Mouse (Mus musculus) brown adipose tissue, adult 24 weeks (tissue): ENCODE data around the gene Olfr279. TPM values are rescaled to one million over a fixed set of nuclear protein-coding genes. Genes with fewer than 3 reads are reported as not detected.

ENCODE experiments used
- H3K27ac ChIP-seq: fragments of 200-500 bp; replicated peaks from 2 replicates; pipeline ENCODE4 v1.5.1; 2012; ENCODE audit warnings: low read depth, mild to moderate bottlenecking, low read length
- H3K4me1 ChIP-seq: fragments of 200-500 bp; 2 replicates; pipeline ENCODE4 v1.6.1; 2012; ENCODE audit warnings: low read length, mixed read lengths; ENCODE audit not compliant: control insufficient read depth, insufficient read depth, insufficient read length
- H3K4me3 ChIP-seq: fragments of 200-500 bp; 2 replicates; pipeline ENCODE4 v1.5.1; 2012; ENCODE audit warnings: low read depth, mild to moderate bottlenecking, low read length, moderate library complexity; ENCODE audit not compliant: insufficient read depth
- polyA plus RNA-seq: library from polyadenylated mRNA; stranded (reverse); fragments of >200 nt; gene quantifications from 2 replicates; pipeline ENCODE4 v1.2.4, GENCODE M21; 2012; ENCODE audit not compliant: missing spikeins, insufficient read depth, insufficient read length

The Olfr279 gene
- not detected in 2 replicates for polyA plus RNA-seq

GRCm38 (mm10) chr15:98492102-98492501, at the start of gene Olfr279:
Olfr279 (plus strand) TSS chr15:98492402.
- Histone ChIP-seq H3K4me3 (no peak within 1 kb of the TSS), H3K27ac (no peak within 1 kb of the TSS), H3K4me1 (peaks cover 4% of the 10 kb centered on the region; the same call in 1 of the 2 replicates)

- no peak overlapping the region for H3K4me3 ChIP-seq
- H3K4me1 ChIP-seq, result peaks cover 2% of the 10 kb centered on the region; the same call in 1 of the 2 replicates
- no peak overlapping the region for H3K27ac ChIP-seq
Observed at GRCm38 (mm10) chr15:98444561-98444960, 47.6 kb upstream of the Olfr279 start.

- Histone ChIP-seq H3K27ac (no peak overlapping the region), H3K4me1 (peaks cover 2% of the 10 kb centered on the region; the same call in 1 of the 2 replicates), H3K4me3 (0 out of 2 replicates have a peak overlapping the region, but pooled peaks have one; percentile 7)
Observed at GRCm38 (mm10) chr15:98448521-98448920, 43.7 kb upstream of the Olfr279 start.

- no peak within 1 kb of the TSS for H3K4me3 ChIP-seq
- no peak within 1 kb of the TSS for H3K27ac ChIP-seq
- 0 out of 2 replicates have a peak, but pooled peaks cover 2% of the 10 kb centered on the region for H3K4me1 ChIP-seq
Observed at GRCm38 (mm10) chr15:98452288-98452687, 39.9 kb upstream of the Olfr279 start, which contains the start of gene Olfr281. Olfr281 (plus strand) TSS chr15:98452588.

GRCm38 (mm10) chr15:98469596-98469995, 22.6 kb upstream of the Olfr279 start, which contains the start of gene OR5BS1P:
OR5BS1P (plus strand) TSS chr15:98469896.
- Histone ChIP-seq H3K4me3 (no peak within 1 kb of the TSS), H3K4me1 (no peaks in the 10 kb centered on the region), H3K27ac (no peak within 1 kb of the TSS)

- no peak overlapping the region for H3K27ac ChIP-seq
- no peak overlapping the region for H3K4me3 ChIP-seq
- no peaks in the 10 kb centered on the region for H3K4me1 ChIP-seq
Observed at GRCm38 (mm10) chr15:98471539-98471938, 20.7 kb upstream of the Olfr279 start.

GRCm38 (mm10) chr15:98474958-98475357, 17.2 kb upstream of the Olfr279 start:
- Histone ChIP-seq H3K27ac (no peak overlapping the region), H3K4me3 (no peak overlapping the region), H3K4me1 (no peaks in the 10 kb centered on the region)

DNA sequence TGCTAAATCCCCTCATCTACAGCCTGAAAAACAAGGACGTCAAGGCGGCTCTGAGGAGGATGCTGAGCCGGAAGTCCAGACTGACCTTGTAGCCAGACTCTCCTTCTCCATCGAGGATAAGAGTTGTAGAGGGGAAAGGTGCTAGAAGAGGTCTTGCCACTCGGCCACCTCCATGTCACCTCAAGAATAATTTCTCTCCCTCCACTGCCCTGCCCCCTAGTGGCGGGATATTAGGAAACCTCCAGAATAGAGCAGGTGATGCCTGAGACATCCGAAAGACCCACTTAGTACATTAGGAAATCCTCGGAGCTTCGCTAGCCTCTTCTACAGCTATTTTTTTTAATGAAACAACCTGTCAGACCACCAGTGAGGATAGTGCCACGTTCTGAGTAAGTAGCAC, 16.8 kb upstream of the Olfr279 start:
- Histone ChIP-seq H3K27ac (no peak overlapping the region), H3K4me3 (no peak overlapping the region), H3K4me1 (no peaks in the 10 kb centered on the region)

DNA sequence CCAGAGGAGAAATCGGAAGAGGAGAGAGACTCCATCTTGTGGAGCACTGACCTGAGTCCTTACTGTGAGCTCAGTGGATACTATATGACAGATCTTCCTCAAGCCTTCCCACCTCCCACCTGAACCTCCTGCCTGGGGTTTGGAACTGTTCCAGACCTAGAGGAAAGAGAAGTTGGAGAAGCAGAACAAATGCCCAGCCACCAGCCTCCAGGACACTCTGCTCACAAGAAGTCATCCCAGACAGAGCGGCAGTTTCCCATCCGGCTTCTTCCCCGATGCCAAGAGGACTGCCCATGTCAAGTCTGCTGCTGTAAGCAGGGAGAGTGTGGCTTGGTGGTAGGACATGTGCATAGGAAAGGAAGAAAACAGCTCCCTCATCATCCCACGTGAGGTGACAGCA, 15.9 kb upstream of the Olfr279 start:
- H3K4me3 ChIP-seq, result no peak overlapping the region
- H3K4me1 ChIP-seq, result no peaks in the 10 kb centered on the region; the same call in 1 of the 2 replicates
- no peak overlapping the region for H3K27ac ChIP-seq

DNA sequence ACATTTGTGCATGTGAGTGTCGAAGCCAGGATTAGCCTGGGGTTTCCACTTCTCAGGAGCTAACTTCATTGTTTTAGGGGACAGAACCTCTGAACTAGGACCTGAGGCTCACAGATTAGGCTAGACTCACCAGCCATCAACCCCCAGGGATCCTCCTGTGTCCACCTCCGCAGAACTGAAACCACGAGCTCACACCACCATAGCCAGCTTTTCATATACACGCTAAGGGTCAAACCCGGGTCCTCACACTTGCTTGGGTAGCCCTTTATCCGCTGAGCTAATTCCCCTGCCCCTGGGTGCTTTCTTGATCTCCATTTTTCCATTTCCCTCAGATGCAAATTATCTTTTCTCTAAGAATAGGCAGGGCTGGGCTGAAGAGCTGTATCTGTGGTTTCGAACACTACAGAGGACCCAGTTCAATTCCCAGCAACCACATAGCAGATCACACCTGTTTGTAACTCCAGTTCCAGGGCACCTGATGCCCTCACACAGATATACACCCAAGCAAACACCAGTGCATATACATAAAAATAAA, 12.6 kb upstream of the Olfr279 start:
- no peak overlapping the region for H3K27ac ChIP-seq
- peaks cover 10% of the 10 kb centered on the region; the same call in 1 of the 2 replicates for H3K4me1 ChIP-seq
- no peak overlapping the region for H3K4me3 ChIP-seq

- no peak within 1 kb of the TSS for H3K4me3 ChIP-seq
- H3K27ac ChIP-seq, result peak within 1 kb of the TSS; percentile 98
- peaks cover 10% of the 10 kb centered on the region; the same call in 1 of the 2 replicates for H3K4me1 ChIP-seq
Observed at GRCm38 (mm10) chr15:98482701-98483100, 9.5 kb upstream of the Olfr279 start, which contains the start of gene Lalba. Lalba (minus strand) TSS chr15:98482721.

DNA sequence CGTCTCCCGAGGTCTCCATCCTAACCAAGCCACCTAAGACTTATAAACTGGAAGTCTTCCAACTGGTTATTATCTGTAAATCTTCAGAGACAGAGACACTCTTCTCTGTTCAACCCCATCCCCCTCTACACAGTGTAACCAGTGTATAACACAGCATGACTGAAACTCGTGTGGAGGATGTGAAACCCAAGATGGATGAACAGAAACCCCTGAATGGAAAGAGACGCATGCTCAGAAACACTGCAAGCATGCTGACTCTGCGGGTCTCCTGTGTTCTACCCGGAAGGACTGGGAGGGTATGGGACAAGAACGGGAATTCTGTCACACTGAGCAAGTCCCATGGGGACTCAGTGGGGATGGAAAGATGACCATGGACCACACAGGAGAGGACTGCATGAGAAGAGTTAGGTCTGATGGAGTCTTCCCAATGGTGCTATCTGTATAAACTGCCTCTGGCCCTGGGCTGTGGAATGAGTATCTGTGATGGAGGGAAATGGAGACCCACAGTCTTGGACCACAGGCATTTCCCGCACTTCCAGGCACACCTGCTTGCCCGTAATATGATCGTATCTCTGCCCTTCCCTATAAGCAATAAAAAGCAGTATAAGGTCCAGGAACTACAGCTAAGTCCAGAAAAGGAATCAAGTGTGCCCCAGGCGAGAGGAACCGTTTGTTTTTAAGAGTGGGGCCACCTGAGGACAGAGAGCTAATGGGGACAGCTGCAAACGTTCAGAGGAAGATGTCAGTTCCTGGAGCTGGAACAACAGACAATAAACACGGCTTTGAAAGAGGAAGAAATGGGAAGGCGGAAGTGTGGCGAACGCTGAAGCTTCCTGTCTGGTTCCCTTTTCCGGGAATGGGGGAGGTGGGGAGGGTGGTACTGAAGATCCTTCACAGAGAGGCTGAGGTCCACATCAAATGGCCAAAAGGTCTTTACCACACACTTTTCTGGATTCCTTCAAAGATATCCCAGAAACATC, 8.0 kb upstream of the Olfr279 start:
- Histone ChIP-seq H3K4me1 (peaks cover 10% of the 10 kb centered on the region; the same call in 1 of the 2 replicates), H3K27ac (peak overlapping the region; percentile 98), H3K4me3 (no peak overlapping the region)

DNA sequence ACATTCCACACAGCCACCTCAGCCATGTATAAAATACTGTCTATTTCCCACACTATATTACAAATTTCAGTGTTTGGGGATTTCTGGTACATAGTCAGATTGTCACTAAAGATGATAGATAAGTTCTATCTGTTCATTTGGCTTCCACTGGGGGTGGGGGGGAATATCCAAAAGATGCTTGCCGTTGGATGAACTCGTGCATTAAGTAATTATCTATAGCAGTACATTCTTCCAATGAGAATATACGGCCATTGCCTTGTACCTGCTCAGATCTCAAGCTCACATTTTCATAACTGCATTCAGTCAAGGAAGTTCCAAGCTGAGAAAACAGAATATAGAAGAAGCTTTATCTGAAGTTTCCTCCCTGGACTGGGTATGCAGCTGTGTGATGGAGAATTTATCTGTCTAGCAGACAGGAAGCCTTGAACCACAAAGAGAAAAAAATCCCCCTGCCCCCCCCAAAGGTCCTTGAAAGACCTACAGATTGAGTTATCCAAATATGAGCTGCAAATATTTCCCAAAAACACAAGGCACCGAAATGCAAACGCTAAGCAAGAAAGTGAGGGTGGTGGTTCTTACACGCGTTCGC, 5.7 kb upstream of the Olfr279 start:
- no peak overlapping the region for H3K27ac ChIP-seq
- H3K4me3 ChIP-seq, result no peak overlapping the region
- H3K4me1 ChIP-seq, result peaks cover 10% of the 10 kb centered on the region; the same call in 1 of the 2 replicates

- no peak overlapping the region for H3K4me3 ChIP-seq
- no peak overlapping the region for H3K27ac ChIP-seq
- peaks cover 4% of the 10 kb centered on the region; the same call in 1 of the 2 replicates for H3K4me1 ChIP-seq
Observed at GRCm38 (mm10) chr15:98491332-98491731, 870 bp upstream of the Olfr279 start.

DNA sequence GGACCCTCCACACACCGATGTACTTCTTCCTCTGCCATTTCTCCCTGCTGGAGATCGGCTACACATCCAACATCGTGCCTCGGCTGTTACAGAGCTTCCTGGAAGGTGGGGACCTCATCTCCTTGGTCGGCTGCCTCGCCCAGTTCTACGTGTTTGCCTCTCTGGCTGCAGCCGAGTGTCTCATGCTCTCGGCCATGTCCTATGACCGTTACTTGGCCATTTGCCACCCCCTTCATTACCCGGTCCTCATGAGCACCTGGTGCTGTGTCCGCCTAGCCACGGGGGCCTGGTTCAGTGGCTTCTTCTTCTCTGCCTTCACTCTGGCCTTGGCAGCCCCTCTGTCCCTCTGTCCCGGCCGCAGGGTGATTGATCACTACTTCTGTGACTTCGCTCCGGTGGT, 5.4 kb downstream of the Olfr279 start:
- Histone ChIP-seq H3K4me1 (peaks cover 13% of the 10 kb centered on the region), H3K4me3 (no peak overlapping the region), H3K27ac (no peak overlapping the region)
